Mouse (Mus musculus): ENCODE measurements around the gene Fgfr2. TPM values are rescaled to one million over a fixed set of nuclear protein-coding genes. Genes with fewer than 3 reads are reported as not detected.

Fgfr2 gene
- polyA plus RNA-seq, 1 experiment = 3.0 TPM

GRCm38 (mm10) chr7:131937611-131938010, 1185.5 kb downstream of the Fgfr2 start:
- no peaks in the 10 kb centered on the region for H3K36me3 ChIP-seq (ENCODE audit: control insufficient read depth, insufficient read depth, low read length)
- no peaks in the 10 kb centered on the region for H3K27me3 ChIP-seq (ENCODE audit: control insufficient read depth, insufficient read depth, low read length)
- no peak for TF ChIP-seq CTCF (IDR thresholded peaks at IDR 0.05; ENCODE audit: control insufficient read depth, insufficient read depth, insufficient replicate concordance, low read depth, low read length)
- H3K4me3 ChIP-seq (ENCODE audit: control insufficient read depth, low read depth, low read length) = no peak overlapping the region
- H3K4me1 ChIP-seq (ENCODE audit: control insufficient read depth, insufficient read depth, low read length) = no peaks in the 10 kb centered on the region
- H3K27ac ChIP-seq (ENCODE audit: control insufficient read depth, insufficient read depth, low read depth, low read length) = no peak overlapping the region

DNA sequence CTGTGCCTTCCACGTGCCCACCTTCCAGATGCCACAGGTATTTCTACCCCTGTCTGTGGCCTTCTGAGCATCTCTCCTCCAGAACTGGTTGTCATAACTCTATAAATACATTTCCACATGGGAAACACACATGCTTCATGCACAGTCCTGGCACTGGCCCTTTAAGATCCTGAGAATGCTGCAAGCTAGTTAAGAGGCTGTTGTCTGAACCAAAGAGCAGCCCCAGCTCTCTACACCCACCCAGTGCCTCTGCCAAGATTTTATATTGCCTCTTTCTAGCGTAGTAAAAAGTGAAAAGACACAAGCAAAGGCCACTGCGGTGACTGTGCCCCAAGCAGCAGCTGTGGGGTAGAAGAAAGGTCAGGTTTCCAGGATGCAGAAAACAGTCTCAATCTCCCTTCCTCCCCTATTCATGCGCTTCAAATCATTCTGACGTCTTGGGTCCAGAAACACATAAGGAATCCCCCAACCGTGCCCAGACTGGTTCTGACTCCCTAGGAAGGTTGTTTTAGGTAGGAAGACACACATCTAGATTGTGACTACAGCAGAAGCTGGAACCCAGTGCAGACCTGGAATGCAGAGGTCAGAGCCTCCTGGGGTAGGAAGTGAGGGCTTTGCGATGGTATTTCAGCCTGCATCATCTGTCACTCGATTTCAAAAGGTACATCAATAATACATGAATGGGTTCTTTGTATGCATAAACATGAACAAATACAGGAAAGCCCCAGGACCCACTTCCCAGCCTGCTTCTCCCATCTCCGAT, 1195.7 kb downstream of the Fgfr2 start:
- Histone ChIP-seq H3K27me3 (ENCODE audit: control insufficient read depth, insufficient read depth, low read length) (no peaks in the 10 kb centered on the region), H3K4me3 (ENCODE audit: control insufficient read depth, low read depth, low read length) (no peak overlapping the region), H3K27ac (ENCODE audit: control insufficient read depth, insufficient read depth, low read depth, low read length) (no peak overlapping the region), H3K36me3 (ENCODE audit: control insufficient read depth, insufficient read depth, low read length) (no peaks in the 10 kb centered on the region), H3K4me1 (ENCODE audit: control insufficient read depth, insufficient read depth, low read length) (no peaks in the 10 kb centered on the region)
- no peak for TF ChIP-seq CTCF (IDR thresholded peaks at IDR 0.05; ENCODE audit: control insufficient read depth, insufficient read depth, insufficient replicate concordance, low read depth, low read length)
- TF ChIP-seq POLR2A (IDR thresholded peaks at IDR 0.05; ENCODE audit: control insufficient read depth, low read depth, low read length) = no peak

DNA sequence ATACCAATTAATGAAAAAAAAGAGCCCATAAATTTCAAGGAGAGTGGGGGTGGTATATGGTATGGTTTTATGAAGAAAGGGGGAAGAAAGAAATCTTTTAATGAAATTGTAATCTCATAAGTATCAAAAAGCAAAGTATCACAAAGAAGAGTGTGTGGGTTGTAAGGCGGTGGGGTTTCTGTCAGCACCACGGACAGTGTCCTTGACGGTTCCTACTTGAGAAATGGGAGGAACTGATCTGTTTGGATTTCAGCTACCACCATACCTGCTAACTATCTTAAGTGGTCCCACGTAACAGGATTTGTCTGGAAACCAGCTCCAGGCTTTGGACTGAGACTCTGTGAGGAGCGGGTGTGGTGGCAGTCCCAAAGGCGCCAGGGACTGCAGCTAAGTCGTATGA, 1205.8 kb downstream of the Fgfr2 start:
- no peak overlapping the region for H3K27ac ChIP-seq (ENCODE audit: control insufficient read depth, insufficient read depth, low read depth, low read length)
- no peaks in the 10 kb centered on the region for H3K36me3 ChIP-seq (ENCODE audit: control insufficient read depth, insufficient read depth, low read length)
- TF ChIP-seq CTCF (IDR thresholded peaks at IDR 0.05; ENCODE audit: control insufficient read depth, insufficient read depth, insufficient replicate concordance, low read depth, low read length) = no peak
- TF ChIP-seq POLR2A (IDR thresholded peaks at IDR 0.05; ENCODE audit: control insufficient read depth, low read depth, low read length) = no peak
- no peaks in the 10 kb centered on the region for H3K27me3 ChIP-seq (ENCODE audit: control insufficient read depth, insufficient read depth, low read length)
- no peak overlapping the region for H3K4me3 ChIP-seq (ENCODE audit: control insufficient read depth, low read depth, low read length)
- no peaks in the 10 kb centered on the region for H3K4me1 ChIP-seq (ENCODE audit: control insufficient read depth, insufficient read depth, low read length)

DNA sequence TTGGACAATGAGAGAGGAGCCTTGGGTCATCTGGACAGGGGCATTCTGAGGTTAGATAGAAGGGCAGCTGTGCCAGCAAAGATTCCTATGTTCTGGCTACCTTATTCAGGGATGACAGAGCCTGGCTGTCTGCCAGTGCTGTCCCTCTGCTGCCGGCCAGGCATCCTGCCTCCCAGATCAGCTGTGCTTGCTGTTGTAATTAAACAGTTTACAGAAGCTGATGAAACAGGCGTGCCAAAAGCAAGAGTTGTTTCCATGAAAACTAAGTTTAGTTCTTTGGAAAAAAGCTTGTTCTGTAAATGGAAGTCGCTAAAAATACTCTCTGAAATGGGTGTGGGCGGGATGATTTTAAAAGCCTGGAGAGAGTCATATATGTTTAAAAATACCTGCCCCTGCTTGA, 1213.5 kb downstream of the Fgfr2 start:
- no peak overlapping the region for H3K4me3 ChIP-seq (ENCODE audit: control insufficient read depth, low read depth, low read length)
- no peak overlapping the region for H3K27ac ChIP-seq (ENCODE audit: control insufficient read depth, insufficient read depth, low read depth, low read length)
- H3K36me3 ChIP-seq (ENCODE audit: control insufficient read depth, insufficient read depth, low read length) = no peaks in the 10 kb centered on the region
- no peak for TF ChIP-seq POLR2A (IDR thresholded peaks at IDR 0.05; ENCODE audit: control insufficient read depth, low read depth, low read length)
- no peak for TF ChIP-seq CTCF (IDR thresholded peaks at IDR 0.05; ENCODE audit: control insufficient read depth, insufficient read depth, insufficient replicate concordance, low read depth, low read length)
- H3K27me3 ChIP-seq (ENCODE audit: control insufficient read depth, insufficient read depth, low read length) = no peaks in the 10 kb centered on the region
- no peaks in the 10 kb centered on the region for H3K4me1 ChIP-seq (ENCODE audit: control insufficient read depth, insufficient read depth, low read length)

DNA sequence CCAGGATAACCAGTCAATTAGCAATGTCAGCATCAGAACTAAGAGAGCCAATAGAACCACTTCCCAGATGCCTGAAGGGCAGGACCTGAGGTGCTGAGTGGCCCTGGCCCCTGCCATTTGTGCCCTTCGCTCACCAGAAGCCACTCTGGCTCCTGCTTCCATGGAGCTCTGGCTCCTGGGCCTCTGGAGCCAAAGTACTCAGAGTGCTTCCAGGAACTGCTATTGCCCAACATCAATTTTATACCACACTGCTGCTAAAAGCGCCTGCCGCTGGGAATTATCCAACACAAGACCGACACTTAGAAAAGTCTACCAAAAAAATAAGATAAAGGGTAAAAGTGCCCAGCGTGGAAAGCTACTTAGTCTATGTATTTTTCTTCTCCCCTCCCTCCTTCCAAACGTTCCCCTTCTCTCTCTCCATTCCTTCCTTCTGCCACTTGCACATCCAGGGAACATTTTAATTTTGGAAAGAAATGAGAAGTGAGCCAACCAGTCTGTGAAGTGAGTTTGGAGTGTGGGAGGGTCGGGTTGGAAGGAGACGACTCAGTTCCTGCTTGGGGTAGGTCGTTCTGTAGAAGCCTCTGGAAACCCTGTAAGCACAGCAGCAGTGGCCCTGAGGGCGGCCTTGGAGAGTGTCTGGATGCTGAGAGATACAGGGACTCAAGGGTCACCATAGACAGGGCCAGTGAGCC, 1216.5 kb downstream of the Fgfr2 start:
- no peaks in the 10 kb centered on the region for H3K36me3 ChIP-seq (ENCODE audit: control insufficient read depth, insufficient read depth, low read length)
- no peak for TF ChIP-seq CTCF (IDR thresholded peaks at IDR 0.05; ENCODE audit: control insufficient read depth, insufficient read depth, insufficient replicate concordance, low read depth, low read length)
- TF ChIP-seq POLR2A (IDR thresholded peaks at IDR 0.05; ENCODE audit: control insufficient read depth, low read depth, low read length) = no peak

DNA sequence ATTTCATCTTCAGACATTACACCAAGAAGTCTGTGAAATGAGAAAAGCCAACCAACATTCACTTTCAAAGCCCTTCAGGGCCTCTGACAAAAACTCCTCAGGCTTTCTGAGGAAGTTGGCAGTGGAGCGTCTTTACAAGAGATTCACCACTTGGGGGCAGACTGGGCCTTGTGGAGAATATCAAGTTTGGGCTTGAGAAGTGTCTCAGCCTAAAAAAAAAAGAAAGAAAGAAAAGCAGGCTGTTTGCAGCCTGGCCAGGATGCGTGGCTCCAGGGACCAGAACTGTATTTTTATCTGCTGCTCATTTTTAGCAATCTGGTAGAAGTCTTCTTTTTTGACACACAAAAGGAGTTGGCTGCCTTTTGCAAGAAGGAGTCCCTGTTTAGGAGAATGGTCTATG, 1223.8 kb downstream of the Fgfr2 start:
- Histone ChIP-seq H3K4me1 (ENCODE audit: control insufficient read depth, insufficient read depth, low read length) (no peaks in the 10 kb centered on the region), H3K27ac (ENCODE audit: control insufficient read depth, insufficient read depth, low read depth, low read length) (no peak overlapping the region), H3K4me3 (ENCODE audit: control insufficient read depth, low read depth, low read length) (no peak overlapping the region), H3K36me3 (ENCODE audit: control insufficient read depth, insufficient read depth, low read length) (no peaks in the 10 kb centered on the region), H3K27me3 (ENCODE audit: control insufficient read depth, insufficient read depth, low read length) (no peaks in the 10 kb centered on the region)
- TF ChIP-seq POLR2A (IDR thresholded peaks at IDR 0.05; ENCODE audit: control insufficient read depth, low read depth, low read length) (no peak), CTCF (IDR thresholded peaks at IDR 0.05; ENCODE audit: control insufficient read depth, insufficient read depth, insufficient replicate concordance, low read depth, low read length) (no peak)

More for the DNA sequence above, 1216.5 kb downstream of the Fgfr2 start:
- H3K27me3 ChIP-seq (ENCODE audit: control insufficient read depth, insufficient read depth, low read length) = no peaks in the 10 kb centered on the region
- H3K27ac ChIP-seq (ENCODE audit: control insufficient read depth, insufficient read depth, low read depth, low read length) = no peak overlapping the region
- H3K4me3 ChIP-seq (ENCODE audit: control insufficient read depth, low read depth, low read length) = no peak overlapping the region
- H3K4me1 ChIP-seq (ENCODE audit: control insufficient read depth, insufficient read depth, low read length) = no peaks in the 10 kb centered on the region

- no peaks in the 10 kb centered on the region for H3K27me3 ChIP-seq (ENCODE audit: control insufficient read depth, insufficient read depth, low read length)
- H3K36me3 ChIP-seq (ENCODE audit: control insufficient read depth, insufficient read depth, low read length) = no peaks in the 10 kb centered on the region
- no peak overlapping the region for H3K4me3 ChIP-seq (ENCODE audit: control insufficient read depth, low read depth, low read length)
- H3K27ac ChIP-seq (ENCODE audit: control insufficient read depth, insufficient read depth, low read depth, low read length) = no peak overlapping the region
- H3K4me1 ChIP-seq (ENCODE audit: control insufficient read depth, insufficient read depth, low read length) = no peaks in the 10 kb centered on the region
- TF ChIP-seq POLR2A (IDR thresholded peaks at IDR 0.05; ENCODE audit: control insufficient read depth, low read depth, low read length) (no peak), CTCF (IDR thresholded peaks at IDR 0.05; ENCODE audit: control insufficient read depth, insufficient read depth, insufficient replicate concordance, low read depth, low read length) (no peak)
These were observed 1225.9 kb downstream of the Fgfr2 start for GRCm38 (mm10) chr7:131897282-131897681.
